Mouse (Mus musculus) embryonic facial prominence, embryonic 11.5 days (tissue): ENCODE data around the gene Zfp27. TPM values are rescaled to one million over a fixed set of nuclear protein-coding genes. Genes with fewer than 3 reads are reported as not detected.

Experiments used
- ATAC-seq: fragments of 200-750 bp; cut with Nextera tagmentation; replicated peaks from 2 replicates; pipeline ENCODE4 v1.8.0; 2017; ENCODE audit warnings: low read depth; ENCODE audit not compliant: insufficient number of reproducible peaks, low FRiP score, low TSS enrichment
- DNase-seq: peaks from one replicate; pipeline ENCODE4 v3.0.0-alpha.2; 2015; ENCODE audit warnings: low spot score
- H3K27ac ChIP-seq: fragments of 300-500 bp; sonication (generic); replicated peaks from 2 replicates; pipeline ENCODE4 v1.5.1; 2014; ENCODE audit warnings: mild to moderate bottlenecking, low read depth, low read length, control low read depth
- H3K27me3 ChIP-seq: fragments of 300-500 bp; sonication (generic); 2 replicates; pipeline ENCODE4 v1.6.1; 2014; ENCODE audit warnings: mild to moderate bottlenecking, low read length, moderate library complexity, mixed read lengths; ENCODE audit not compliant: control insufficient read depth, insufficient read depth
- H3K36me3 ChIP-seq: fragments of 300-500 bp; sonication (generic); replicated peaks from 2 replicates; pipeline ENCODE4 v1.6.1; 2014; ENCODE audit warnings: low read depth, mild to moderate bottlenecking, low read length, moderate library complexity, mixed read lengths; ENCODE audit not compliant: control insufficient read depth, insufficient read depth
- H3K4me1 ChIP-seq: fragments of 300-500 bp; sonication (generic); 2 replicates; pipeline ENCODE4 v1.6.1; 2014; ENCODE audit warnings: low read length, mixed read lengths; ENCODE audit not compliant: control insufficient read depth, insufficient read depth
- H3K4me2 ChIP-seq: fragments of 300-500 bp; sonication (generic); 2 replicates; pipeline ENCODE4 v1.6.1; 2014; ENCODE audit warnings: low read depth, mild to moderate bottlenecking, control low read depth, low read length, moderate library complexity
- H3K4me3 ChIP-seq: fragments of 300-500 bp; sonication (generic); 2 replicates; pipeline ENCODE4 v1.5.1; 2014; ENCODE audit warnings: low read depth, low read length, control low read depth
- H3K9ac ChIP-seq: fragments of 300-500 bp; sonication (generic); replicated peaks from 2 replicates; pipeline ENCODE4 v1.6.1; 2014; ENCODE audit warnings: mild to moderate bottlenecking, control low read depth, low read length
- H3K9me3 ChIP-seq: fragments of 300-500 bp; sonication (generic); replicated peaks from 2 replicates; pipeline ENCODE4 v1.6.1; 2016; ENCODE audit warnings: mild to moderate bottlenecking, low read length, inconsistent platforms, mixed read lengths; ENCODE audit not compliant: control insufficient read depth
- WGBS: fragments of 180-500 bp; shearing (Covaris S2); extraction: QIAGEN DNeasy Blood & Tissue Kit; methylation state at CpG from one replicate; pipeline ENCODE4 v1.1.7; 2014; 5-methylcytosine and 5-hydroxymethylcytosine counted together
- polyA plus RNA-seq: library from polyadenylated mRNA; unstranded; fragments of >200 nt; fragmentation: Nextera tagmentation; extraction: Ambion mirVana; gene quantifications from 2 replicates; pipeline ENCODE4 v1.2.1, GENCODE M21; 2014

Zfp27 gene
- polyA plus RNA-seq, 1 experiment from 2014 or later = 14.8 TPM

DNA sequence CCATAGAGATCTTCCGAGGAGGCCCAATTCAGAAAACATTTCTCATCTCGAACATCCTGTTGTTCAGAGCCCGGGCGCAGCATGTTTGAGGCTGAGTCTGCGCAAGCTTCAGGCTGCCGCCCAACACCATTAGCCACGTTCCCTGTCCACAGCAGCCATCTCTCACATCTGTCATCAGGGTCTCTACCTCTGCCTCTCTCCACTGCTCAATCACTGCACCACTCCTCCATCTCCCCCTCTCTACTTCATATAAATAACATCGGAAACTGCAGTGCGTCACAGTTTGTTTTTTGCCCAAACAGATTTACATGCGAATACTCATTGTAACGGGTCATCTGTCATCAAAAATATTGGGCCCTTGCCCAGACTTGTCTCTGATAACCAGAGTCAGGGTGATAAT lies 34.7 kb upstream of the Zfp27 start:
- no peak for ATAC-seq
- no peak overlapping the region for H3K27ac ChIP-seq
- WGBS = 92% methylated on average over 11 of the region's 11 CpGs
- no peaks in the 10 kb centered on the region for H3K9me3 ChIP-seq
- no peaks in the 10 kb centered on the region for H3K4me1 ChIP-seq
- no peak overlapping the region for H3K4me3 ChIP-seq
- no peak overlapping the region for H3K4me2 ChIP-seq
- DNase-seq = no peak
- peaks cover 3% of the 10 kb centered on the region for H3K36me3 ChIP-seq
- no peaks in the 10 kb centered on the region for H3K27me3 ChIP-seq
- no peak overlapping the region for H3K9ac ChIP-seq

DNA sequence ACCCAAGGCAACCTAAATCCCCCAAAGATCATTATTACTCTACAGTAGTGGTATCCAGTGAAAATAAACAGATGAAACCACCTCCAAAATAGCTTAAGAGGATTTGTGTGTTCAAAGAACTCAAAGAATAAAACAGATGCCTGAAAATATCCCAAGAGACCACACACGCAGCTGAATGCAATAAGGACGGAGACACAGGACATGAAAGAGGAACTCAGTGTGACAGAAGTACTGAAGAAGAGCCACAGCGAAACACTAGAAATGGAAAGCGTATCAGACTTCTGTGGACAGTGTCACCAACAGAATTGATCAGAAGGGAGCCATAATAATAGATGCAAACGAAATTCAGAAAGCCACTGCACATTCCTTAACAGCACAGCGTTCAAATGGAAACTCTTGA lies 32.5 kb upstream of the Zfp27 start:
- ATAC-seq (no peak), DNase-seq (no peak)
- no peaks in the 10 kb centered on the region for H3K9me3 ChIP-seq
- no peak overlapping the region for H3K27ac ChIP-seq
- no peaks in the 10 kb centered on the region for H3K27me3 ChIP-seq
- H3K4me1 ChIP-seq = no peaks in the 10 kb centered on the region
- H3K4me3 ChIP-seq = no peak overlapping the region
- H3K4me2 ChIP-seq = no peak overlapping the region
- peaks cover 10% of the 10 kb centered on the region for H3K36me3 ChIP-seq
- no peak overlapping the region for H3K9ac ChIP-seq
- 86% methylated on average over 6 of the region's 6 CpGs for WGBS

DNA sequence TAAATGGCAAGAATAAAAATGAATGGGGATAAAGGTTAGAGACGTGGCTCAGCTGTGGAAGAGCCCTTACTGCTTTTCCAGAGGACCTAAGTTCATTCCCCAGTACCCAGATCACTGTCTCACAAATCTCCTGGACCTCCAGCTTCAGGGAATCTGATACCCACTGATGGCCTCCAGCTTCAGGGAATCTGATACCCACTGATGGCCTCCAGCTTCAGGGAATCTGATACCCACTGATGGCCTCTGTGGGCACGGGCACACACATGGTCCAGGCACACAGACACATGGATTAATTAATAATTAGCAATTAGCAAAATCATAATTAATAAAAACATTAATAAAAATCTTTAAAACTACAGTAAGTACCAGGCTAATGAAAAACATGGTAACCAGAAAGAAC lies 16.4 kb upstream of the Zfp27 start:
- Histone ChIP-seq H3K9ac (no peak overlapping the region), H3K36me3 (no peaks in the 10 kb centered on the region), H3K4me2 (no peak overlapping the region), H3K4me1 (no peaks in the 10 kb centered on the region), H3K27ac (no peak overlapping the region), H3K4me3 (no peak overlapping the region), H3K27me3 (no peaks in the 10 kb centered on the region), H3K9me3 (no peaks in the 10 kb centered on the region)
- no peak for DNase-seq
- 27% methylated on average over 2 of the region's 2 CpGs for WGBS
- no peak; the same call in 1 of the 2 replicates for ATAC-seq

DNA sequence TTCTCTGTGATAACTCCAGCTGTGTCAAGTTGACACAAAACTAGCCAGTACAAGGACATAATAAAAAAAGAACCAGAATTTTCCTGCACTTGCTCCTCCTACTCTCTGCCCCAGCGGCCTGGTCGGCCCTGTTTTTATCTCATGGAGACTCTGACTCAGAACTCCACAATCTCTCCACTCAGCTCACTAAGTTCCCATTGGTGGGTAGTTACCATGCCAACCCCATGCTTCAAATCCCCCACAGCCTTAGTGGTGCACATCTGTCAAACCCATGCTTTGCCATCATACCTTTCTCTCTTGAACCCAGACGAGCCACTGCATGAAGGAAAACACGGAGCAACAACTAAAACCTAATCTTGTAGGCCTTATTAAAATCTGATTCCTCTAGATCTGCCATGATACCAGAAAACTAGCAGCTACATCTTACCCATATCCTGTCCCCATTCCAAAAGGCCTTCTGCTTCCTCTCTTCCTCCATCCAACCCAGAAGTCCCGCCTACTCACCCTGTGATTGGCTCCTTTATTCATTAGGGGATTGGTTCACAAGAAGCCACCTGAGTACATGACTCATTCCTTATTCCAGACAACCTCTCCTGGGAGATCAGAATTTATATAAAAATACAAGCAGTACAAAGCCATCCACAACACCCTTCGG lies 15.2 kb upstream of the Zfp27 start:
- no peak overlapping the region for H3K4me3 ChIP-seq
- H3K9me3 ChIP-seq = no peaks in the 10 kb centered on the region
- no peak overlapping the region for H3K4me2 ChIP-seq
- H3K27ac ChIP-seq = no peak overlapping the region
- H3K4me1 ChIP-seq = no peaks in the 10 kb centered on the region
- no peak overlapping the region for H3K9ac ChIP-seq
- no peaks in the 10 kb centered on the region for H3K27me3 ChIP-seq
- no peak for DNase-seq
- 85% methylated on average over 6 of the region's 6 CpGs for WGBS
- H3K36me3 ChIP-seq = no peaks in the 10 kb centered on the region
- no peak for ATAC-seq

DNA sequence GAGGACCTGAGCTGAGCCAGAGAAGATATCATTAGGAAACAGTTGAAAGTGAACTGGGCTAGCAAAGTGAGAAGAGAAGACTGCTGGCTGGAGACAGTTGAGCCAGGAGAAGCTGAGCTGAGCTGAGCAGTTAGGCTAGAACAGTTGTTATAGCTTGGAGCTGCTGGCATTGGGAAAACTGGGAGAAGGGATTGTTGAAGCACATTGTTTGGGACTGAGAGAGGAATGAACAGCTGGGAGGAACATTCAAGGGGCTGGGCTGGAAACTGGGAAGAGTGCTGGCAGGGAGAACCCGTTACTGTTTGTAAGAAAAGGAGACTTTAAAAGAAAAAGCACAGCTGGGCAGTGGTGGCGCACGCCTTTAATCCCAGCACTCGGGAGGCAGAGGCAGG lies 11.7 kb upstream of the Zfp27 start:
- no peak overlapping the region for H3K4me3 ChIP-seq
- ATAC-seq = no peak
- WGBS = 84% methylated on average over 4 of the region's 4 CpGs

DNA sequence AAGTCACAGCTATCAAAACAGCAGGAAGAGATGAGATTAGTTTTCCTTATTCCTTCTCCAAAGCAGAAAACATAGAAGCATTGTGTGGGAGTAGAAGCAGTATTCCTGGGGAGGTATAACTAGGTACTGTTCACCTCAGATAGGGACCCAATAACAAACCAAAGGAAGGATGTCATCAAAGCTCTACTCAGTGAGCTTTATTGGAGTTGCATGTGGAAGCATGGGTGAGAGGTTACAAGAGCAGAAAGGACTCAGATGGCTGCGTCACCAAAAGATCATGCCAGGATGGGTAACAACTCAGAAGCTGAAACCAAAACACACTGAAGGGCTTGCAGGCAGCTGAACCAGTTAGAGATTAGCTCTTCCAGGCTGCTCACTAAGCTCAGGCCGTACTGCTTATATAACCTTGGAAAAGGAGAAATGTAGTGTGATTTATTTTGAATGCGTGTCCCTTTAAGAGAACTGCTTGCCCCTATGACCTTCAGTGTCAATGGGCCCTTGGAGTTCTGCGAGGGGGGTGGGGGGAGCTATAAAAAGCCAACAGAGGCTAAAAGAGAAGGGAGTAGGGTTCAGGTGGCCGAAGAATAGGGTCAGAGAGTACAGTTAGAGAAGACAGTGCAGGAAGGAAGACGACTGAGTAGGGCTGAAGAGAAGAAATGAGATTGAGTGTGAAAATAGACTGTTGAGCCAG lies 11.1 kb upstream of the Zfp27 start:
- DNase-seq (no peak), ATAC-seq (no peak)
- Histone ChIP-seq H3K27ac (no peak overlapping the region), H3K4me1 (no peaks in the 10 kb centered on the region), H3K4me3 (no peak overlapping the region), H3K27me3 (no peaks in the 10 kb centered on the region), H3K36me3 (peaks cover 20% of the 10 kb centered on the region), H3K9ac (no peak overlapping the region), H3K9me3 (no peaks in the 10 kb centered on the region), H3K4me2 (no peak overlapping the region)
- 46% methylated on average over 6 of the region's 6 CpGs for WGBS

More for the DNA sequence above, 11.7 kb upstream of the Zfp27 start:
- DNase-seq = no peak
- no peak overlapping the region for H3K27ac ChIP-seq
- no peaks in the 10 kb centered on the region for H3K4me1 ChIP-seq
- H3K9me3 ChIP-seq = no peaks in the 10 kb centered on the region
- no peaks in the 10 kb centered on the region for H3K27me3 ChIP-seq
- no peak overlapping the region for H3K4me2 ChIP-seq
- peaks cover 20% of the 10 kb centered on the region for H3K36me3 ChIP-seq
- H3K9ac ChIP-seq = no peak overlapping the region

DNA sequence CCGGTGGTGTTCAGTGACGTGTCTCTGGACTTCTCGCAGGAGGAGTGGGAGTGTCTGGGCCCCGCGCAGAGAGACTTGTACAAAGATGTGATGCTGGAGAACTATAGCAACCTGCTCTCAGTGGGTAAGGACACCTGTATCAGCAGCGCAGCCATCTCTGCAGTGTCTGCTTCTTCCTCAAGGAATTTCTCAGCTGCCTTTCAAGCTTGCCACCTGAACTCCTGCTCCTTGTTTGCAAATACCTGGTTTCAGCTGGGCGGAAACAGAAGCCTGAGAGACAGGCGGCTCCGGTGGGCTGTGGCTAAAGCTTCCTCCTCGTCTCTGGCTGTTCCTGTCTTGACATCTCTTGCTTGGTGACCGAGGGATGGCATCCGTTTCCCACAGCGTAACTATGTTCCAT lies 5.8 kb upstream of the Zfp27 start:
- DNase-seq (no peak), ATAC-seq (no peak)
- H3K9ac ChIP-seq = no peak overlapping the region
- 94% methylated on average over 13 of the region's 13 CpGs for WGBS
- H3K27me3 ChIP-seq = no peaks in the 10 kb centered on the region
- H3K36me3 ChIP-seq = peaks cover 20% of the 10 kb centered on the region
- no peaks in the 10 kb centered on the region for H3K9me3 ChIP-seq
- H3K27ac ChIP-seq = no peak overlapping the region
- no peaks in the 10 kb centered on the region; the same call in 1 of the 2 replicates for H3K4me1 ChIP-seq
- H3K4me3 ChIP-seq = no peak overlapping the region
- H3K4me2 ChIP-seq = no peak overlapping the region

DNA sequence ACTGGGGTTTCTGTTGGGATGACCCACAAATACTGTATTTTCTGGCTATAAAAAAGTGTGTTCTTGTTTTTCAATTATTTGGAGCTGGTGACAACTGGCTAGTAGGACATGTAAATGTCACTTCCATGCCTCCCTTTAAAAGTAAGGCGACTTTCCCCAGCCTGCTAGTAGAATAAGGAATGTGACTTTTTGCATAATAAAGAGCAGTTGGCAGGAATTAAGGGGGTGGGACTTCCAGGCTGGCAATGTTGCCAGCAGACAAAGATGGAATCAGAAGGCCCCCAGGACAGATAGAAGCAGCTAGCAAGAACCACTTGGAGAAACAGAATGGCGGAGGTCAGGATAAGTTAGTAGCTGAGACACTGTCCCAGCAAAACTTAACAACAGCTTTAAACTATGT lies 3.9 kb upstream of the Zfp27 start:
- DNase-seq = no peak
- Histone ChIP-seq H3K27ac (no peak overlapping the region), H3K9me3 (no peaks in the 10 kb centered on the region), H3K9ac (no peak overlapping the region), H3K4me2 (no peak overlapping the region), H3K4me3 (no peak overlapping the region), H3K36me3 (peaks cover 18% of the 10 kb centered on the region), H3K27me3 (no peaks in the 10 kb centered on the region), H3K4me1 (no peaks in the 10 kb centered on the region; the same call in 1 of the 2 replicates)
- no peak for ATAC-seq
- 67% methylated on average over 2 of the region's 2 CpGs for WGBS
